Mouse (Mus musculus) liver, embryonic 14.5 days (tissue): ENCODE data around the gene Glis2.
A peak's percentile ranks its signal among the peaks of the same experiment; 100 is the strongest.

Experiments used
- CTCF ChIP-seq: IDR thresholded peaks from 2 replicates; pipeline ENCODE4 v1.5.1; 2016; ENCODE audit warnings: antibody characterized with exemption, low read depth, control low read depth
- EP300 ChIP-seq: IDR thresholded peaks from 2 replicates; pipeline ENCODE4 v1.6.1; 2016; ENCODE audit warnings: antibody characterized with exemption, low read depth

DNA sequence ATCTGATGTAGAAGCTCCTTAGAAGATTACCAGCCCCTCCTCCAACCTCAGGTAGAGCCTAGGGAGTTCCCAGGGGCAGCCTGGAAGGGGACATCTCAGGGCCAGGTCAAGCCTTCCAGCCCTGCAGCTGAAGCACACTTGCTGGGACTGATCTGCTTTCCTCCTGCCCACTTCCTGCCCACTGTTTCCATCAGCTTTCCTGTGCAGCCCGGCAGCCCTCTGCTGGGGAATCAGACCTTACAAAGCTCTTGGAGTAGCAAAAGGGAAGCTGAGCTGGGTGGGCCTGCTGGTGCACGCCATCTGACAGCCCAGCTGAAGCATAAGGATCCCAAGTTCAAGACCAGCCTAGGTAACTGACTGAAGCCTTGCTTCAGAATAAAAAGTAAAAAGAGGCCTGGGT, 17.6 kb upstream of the Glis2 start:
- TF ChIP-seq CTCF: 0 out of 2 replicates have a peak, but pooled peaks have one; percentile 10
- no peak for TF ChIP-seq EP300
